Mouse (Mus musculus) forebrain, embryonic 15.5 days (tissue): ENCODE data around the gene Zic1. TPM values are rescaled to one million over a fixed set of nuclear protein-coding genes. Genes with fewer than 3 reads are reported as not detected.

Source experiments
- polyA plus RNA-seq: library from polyadenylated mRNA; unstranded; fragments of >200 nt; fragmentation: Nextera tagmentation; extraction: Ambion mirVana; gene quantifications from 2 replicates; pipeline ENCODE4 v1.2.1, GENCODE M21; 2015

Zic1 gene
- polyA plus RNA-seq, 1 experiment from 2014 or later = 9.6 TPM

Other genes starting within 250 kb of the Zic1 start
- gene Zic4, start 3.4 kb downstream of the Zic1 start, polyA plus RNA-seq = 46.2 and 55.0 TPM in 2 replicates